Mouse (Mus musculus) cerebellum, postnatal 10 days (tissue): ENCODE results near the gene Ap4b1.
"Not testable (repeated sequence)": the region's sequence is repeated elsewhere in the genome, so short reads cannot be mapped to it uniquely, and the experiment has no call there.

ENCODE experiments used
- DNase-seq, 2 experiments: peaks; one replicate each; pipeline ENCODE4 v3.0.0; 2021; ENCODE audit warnings: mixed read lengths in 2 of 2

Gene Ap4b1

DNA sequence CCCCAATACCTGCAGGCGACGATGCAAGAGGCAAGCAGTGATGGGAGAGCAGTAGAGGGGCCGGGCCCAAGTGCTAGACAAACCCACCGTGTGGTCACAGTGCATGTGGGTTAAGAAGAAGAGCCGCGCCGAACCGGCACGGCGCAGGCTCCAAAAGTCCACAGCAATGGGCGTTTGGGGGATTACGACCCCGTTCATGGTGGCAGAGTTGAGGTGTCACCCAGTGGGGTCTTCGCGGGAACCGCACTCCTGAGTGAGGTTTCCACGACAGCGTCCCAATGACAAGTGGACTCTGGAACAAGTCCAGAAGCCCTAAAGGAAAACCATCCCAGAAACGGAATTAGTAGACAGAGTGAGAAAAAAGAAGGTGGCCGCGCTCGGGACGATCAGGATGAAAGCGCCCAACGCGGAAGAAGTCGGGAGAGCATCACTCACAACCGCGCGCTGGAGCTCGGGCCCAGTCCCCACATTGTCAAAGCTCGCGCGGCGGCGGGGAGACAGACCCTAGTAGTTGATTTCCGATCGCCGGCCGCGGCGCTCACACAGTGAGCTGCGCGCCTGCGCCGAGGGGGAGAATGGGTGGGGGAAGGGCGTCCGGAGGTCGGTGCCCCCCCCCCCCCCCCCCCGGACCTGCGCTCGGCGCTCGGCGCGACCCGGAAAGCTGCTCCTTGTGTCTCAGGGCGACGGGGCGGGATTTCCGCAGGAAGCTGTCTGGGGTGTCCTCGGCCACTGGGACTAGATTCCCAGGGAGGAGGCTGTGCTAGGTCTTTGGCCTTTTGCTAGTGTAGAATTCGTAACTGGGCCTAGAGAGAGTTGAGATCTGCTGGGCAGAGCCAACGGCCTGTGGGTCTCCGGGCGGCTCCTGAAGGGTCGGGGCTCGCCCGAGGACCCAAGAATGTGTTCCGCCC is at the start of gene Ap4b1, which contains the start of the genes Dclre1b and Gm43064:
Gene Ap4b1, plus strand, starts transcription at position 630 of the 908 bp plus-strand sequence.
Gene Dclre1b, minus strand, starts transcription at position 554 of the 908 bp plus-strand sequence.
Gene Gm43064, plus strand, starts transcription at position 683 of the 908 bp plus-strand sequence.
- peak; percentile 95 to 97 for DNase-seq

DNA sequence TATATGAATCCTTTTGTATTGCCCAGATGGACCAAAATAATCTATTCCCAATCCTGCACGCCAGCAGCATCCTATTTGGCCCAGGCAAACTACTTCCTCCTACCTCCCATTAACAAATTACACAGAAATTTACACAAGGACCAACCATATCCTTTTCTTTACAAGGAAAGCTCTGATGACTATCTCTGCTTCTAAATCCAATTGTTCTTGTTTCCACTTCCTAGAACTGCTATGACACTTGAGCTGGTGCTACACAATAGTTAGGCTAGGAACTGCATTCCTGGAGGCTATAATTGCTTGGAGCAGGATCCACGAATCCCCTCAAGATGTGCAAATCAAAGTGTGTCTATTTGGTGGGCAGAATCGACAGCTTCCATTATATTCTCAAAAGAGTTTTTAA is 42.5 kb upstream of the Ap4b1 start:
- DNase-seq: no peak

DNA sequence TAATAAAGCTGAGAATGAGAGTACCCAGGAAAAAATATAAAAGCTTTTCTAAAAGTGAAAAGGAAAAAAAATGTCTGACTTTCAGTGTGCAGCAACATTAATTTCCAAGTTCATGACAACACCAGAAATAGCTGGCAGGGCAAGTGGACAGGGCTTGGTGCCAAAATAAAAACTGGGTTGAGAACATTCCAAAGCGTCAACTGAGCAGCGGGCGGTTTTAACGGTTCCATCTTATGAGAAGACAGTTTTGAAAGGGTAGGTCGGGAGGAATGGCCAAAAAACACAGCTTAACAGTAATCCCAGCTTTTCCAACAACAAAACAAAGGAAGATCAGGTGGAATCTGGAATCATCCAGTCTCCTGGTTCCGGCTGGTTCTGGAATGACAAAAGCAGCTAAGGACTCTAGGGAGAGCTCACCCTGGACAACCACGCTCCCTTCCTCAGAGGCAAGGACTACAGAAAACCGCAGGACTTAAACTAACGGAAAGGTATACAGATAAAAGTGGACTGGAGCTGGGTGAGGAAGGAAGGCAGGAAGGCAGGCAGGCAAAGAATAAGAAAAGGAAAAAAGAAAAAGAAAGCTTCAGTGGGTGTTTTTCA is 37.7 kb upstream of the Ap4b1 start:
- DNase-seq: peak; percentile 77 to 79

GRCm38 (mm10) chr3:103772846-103773245 is 36.5 kb upstream of the Ap4b1 start:
- DNase-seq: no peak

DNA sequence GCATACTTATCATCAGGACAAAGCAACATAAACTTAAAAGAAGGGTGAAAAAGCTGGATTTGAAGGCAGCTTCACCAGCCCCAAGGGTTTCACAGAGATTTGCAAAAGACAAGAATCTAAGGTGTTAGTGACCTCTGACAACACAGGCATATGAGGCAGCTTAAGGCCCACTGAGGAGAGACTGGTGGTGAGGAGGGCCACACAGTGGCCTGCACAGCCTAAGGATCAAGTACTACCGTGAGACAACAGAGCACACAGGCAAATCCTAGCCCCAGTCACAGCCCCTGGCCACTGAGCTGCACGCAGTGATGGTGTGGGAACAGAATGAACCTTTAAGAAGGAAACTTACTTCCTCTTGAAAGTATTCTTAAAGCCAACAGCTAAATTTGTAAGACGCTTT is 35.8 kb upstream of the Ap4b1 start:
- DNase-seq: no peak

- no peak for DNase-seq
These were observed 35.3 kb upstream of the Ap4b1 start for GRCm38 (mm10) chr3:103774009-103774408.

DNA sequence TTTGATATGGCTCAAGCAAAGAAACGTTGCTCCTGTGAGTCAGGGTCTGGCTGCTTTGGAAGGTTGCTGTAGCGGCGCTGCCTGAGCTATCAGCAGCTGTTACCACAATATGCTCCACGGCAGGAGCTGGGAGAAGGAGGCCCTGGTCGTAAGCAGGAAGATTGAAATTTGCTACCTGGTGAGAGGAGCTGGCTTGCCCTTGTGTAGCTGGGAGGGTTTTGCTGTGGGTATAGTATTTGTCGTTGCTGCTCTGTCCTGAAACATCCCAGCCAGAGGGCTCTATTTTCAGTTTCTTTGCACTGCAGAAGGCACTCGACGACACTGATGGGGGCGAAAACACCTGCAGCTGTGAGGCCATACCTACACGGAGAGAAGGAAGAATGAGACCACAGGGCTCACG is 31.4 kb upstream of the Ap4b1 start:
- peak; percentile 54 to 61 for DNase-seq

- DNase-seq: no peak
These were observed 30.7 kb upstream of the Ap4b1 start for GRCm38 (mm10) chr3:103778660-103779059.

- DNase-seq: no peak
These were observed 30.1 kb upstream of the Ap4b1 start for GRCm38 (mm10) chr3:103779183-103779582.

- peak in 1 of 2 experiments; percentile 22 for DNase-seq
These were observed 29.0 kb upstream of the Ap4b1 start for GRCm38 (mm10) chr3:103780271-103780670.

- no peak for DNase-seq
These were observed 28.5 kb upstream of the Ap4b1 start for GRCm38 (mm10) chr3:103780777-103781176.

DNA sequence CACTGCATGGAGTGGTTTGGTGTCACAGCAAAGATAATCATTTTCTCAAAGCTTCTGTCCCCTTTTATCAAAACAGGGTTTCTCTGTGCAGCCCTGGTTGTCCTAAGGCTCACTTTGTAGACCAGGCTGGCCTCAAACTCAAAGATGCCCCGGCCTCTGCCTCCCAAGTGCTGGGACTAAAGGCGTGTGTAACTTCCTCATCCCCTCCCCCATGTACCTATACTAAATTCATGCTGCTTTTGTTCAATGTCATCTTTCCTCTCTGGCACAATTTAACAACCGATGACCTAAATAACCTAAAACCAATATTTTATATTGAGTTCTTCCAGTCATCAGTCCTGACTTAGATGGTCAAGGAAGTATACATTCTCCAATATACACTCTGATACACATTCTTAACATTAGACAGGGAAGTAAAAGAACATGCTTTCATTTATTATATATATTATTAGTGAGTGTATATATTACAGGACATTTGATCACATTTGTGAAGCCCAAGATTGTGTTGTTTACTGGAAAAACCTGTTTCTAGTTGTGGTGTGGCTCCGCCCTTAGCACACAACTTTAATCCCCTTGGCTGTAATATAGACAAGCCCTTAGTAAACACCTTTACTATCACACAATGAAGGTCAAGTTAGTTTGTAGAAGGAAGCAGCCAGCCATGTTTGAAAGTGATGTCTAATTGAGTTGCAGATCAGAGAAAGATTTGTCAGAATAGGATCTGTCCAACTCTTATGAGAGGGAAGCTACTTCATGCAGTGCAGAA is 26.3 kb upstream of the Ap4b1 start:
- DNase-seq: no peak

DNA sequence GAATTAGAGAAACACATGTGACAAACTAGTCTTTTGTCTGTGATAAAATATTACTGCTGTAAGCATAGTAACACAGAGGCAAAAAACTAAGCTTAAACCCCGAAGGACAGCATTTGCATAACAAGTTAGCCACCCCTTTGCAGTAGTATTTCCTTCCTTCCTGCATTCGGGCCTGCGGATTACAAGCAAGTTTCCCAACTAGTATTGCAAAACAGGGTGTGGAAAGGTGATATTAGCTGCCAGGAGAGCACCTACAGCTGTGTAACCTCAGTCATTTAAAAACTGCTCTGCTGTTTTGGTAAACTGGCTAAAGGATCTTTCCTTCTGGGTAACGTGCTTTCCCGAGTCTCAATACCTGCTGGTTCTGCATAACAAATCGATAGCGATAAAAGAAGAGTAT is 22.1 kb upstream of the Ap4b1 start:
- DNase-seq: no peak

GRCm38 (mm10) chr3:103789096-103789495 is 20.2 kb upstream of the Ap4b1 start:
- no peak for DNase-seq

DNA sequence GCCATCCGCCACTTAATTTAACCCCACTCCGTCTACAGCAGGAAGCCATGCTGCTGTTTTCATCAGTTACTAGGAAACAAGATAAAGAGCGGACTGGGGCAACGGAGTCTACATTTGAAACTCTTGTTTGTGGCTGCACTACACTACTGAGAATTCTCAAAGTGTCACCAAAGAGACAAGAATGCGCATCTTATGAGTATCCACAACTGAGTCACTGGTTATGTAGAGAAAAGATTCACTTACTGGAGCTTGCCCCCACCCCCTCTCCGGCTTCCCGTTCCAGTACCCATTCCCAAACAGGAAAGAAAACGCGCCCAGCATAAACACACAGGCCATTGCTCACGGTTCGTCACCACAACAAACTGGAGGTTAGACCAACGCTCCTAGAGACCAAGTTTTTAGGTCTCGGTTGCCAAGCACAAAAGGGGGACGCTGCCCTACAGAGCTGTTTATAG is 19.4 kb upstream of the Ap4b1 start:
- peak; percentile 34 to 38 for DNase-seq

- DNase-seq: peak in 1 of 2 experiments; percentile 67
These were observed 18.8 kb upstream of the Ap4b1 start for GRCm38 (mm10) chr3:103790346-103791145.

DNA sequence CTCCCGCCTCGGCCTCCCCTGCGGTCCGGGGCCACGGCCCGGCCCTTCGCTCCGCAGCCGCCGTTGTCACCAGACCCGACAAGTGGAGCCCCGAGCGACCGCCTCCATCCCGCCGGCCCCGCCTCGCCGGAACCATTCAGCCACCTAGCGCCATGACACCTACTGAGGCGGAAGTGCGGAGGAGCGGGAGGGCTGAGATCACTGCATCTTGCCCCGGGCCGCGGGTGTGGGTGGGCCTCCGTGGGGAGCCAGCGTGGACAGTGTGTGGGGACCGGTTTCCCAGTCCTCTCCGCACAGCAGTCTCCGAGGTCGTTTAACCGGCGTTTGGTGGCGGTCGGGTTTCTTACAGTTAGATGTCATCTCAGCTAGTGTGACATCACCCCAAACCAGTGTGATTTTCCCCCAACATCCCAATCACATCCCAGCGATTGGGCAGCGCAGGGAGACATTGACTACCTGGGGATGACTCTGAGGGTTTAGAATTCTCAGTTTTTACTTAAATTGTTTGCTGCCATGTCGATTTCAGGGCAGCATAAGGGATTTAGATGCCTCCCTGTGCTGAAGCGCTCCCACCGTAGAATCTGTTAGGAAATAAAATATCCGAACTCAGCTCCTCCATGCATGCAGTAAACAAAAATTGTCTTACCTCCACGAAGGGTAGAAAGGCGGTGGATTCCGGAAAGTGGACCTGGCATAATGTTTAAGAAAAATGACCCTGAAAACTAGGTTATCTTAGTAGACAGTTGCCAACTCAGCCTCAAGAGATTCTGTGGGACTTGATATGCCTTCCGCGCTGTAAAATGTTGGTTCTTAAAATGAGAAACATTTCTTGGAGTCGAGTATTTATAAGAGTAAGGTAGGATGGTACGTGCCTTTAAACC is 17.9 kb upstream of the Ap4b1 start, which contains the start of gene Hipk1:
Gene Hipk1, minus strand, starts transcription at position 334 of the 881 bp plus-strand sequence.
- DNase-seq: peak; percentile 96 to 97

- DNase-seq: not testable (repeated sequence)
These were observed 17.3 kb upstream of the Ap4b1 start for GRCm38 (mm10) chr3:103792111-103792406.

GRCm38 (mm10) chr3:103792566-103792965 is 16.8 kb upstream of the Ap4b1 start:
- DNase-seq: no peak

GRCm38 (mm10) chr3:103796389-103796788 is 12.9 kb upstream of the Ap4b1 start:
- no peak for DNase-seq

DNA sequence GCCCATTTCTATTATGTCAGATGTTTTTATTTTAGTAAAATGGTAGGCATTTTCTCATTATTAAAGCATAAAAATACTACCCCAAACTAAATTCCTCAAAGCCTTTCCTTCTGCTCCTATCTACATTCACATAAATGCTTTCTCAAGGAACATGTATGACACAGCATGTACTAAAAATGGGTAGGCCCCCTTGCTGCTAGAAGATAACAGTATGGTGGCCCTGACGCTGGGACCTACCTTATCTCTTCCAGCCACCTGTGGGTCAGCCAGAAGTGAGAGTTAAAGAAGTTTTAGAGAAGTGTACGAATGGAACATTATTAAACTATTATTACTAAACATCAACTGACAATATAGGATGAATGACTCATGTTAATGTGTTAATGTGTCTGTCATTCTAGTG is 9.8 kb upstream of the Ap4b1 start:
- no peak for DNase-seq
